Comparison of ENCODE assay signal across 8 mouse cellular contexts in genomic region chr15:12204319-12205159, GRCm38 (mm10). TPM values are rescaled to one million over a fixed set of nuclear protein-coding genes. Genes with fewer than 3 reads are reported as not detected.
DNase-seq lines count a peak whose midpoint lies in the region; ATAC-seq and TF ChIP-seq lines count a peak whose summit lies in the region.

TSS of gene Mtmr12 (plus strand) at chr15:12205028.

- peak; percentile 100 for DNase-seq in heart, postnatal 10 days
- DNase-seq in large intestine, adult 2 months (ENCODE audit: low read depth, low spot score): peak; percentile 97
- DNase-seq in liver, postnatal 0 days: peak; percentile 100
- peak; percentile 100 for DNase-seq in testis, postnatal 10 days (ENCODE audit: low spot score)

- H3K9ac ChIP-seq in ES-Bruce4 (ENCODE audit: low read depth, poor library complexity, severe bottlenecking): peak within 1 kb of the TSS; percentile 89
- peak within 1 kb of the TSS; percentile 92 for H3K9ac ChIP-seq in forebrain, embryonic 13.5 days
- H3K9ac ChIP-seq in liver, postnatal 0 days (replicated peaks): peak within 1 kb of the TSS; percentile 99
- H3K9ac ChIP-seq in neural tube, embryonic 14.5 days (replicated peaks; ENCODE audit: low read depth, low read length): peak within 1 kb of the TSS; percentile 91

- peak within 1 kb of the TSS; percentile 72 for H3K4me3 ChIP-seq in ES-Bruce4 (ENCODE audit: low read depth, low read length)
- peak within 1 kb of the TSS; percentile 87 for H3K4me3 ChIP-seq in forebrain, embryonic 13.5 days
- peak within 1 kb of the TSS; percentile 98 for H3K4me3 ChIP-seq in liver, postnatal 0 days (ENCODE audit: low read depth, low read length)
- peak within 1 kb of the TSS; percentile 91 for H3K4me3 ChIP-seq in neural tube, embryonic 14.5 days (ENCODE audit: low read depth, low read length)

- peaks cover 10% of the 10 kb centered on the region for H3K4me1 ChIP-seq in ES-Bruce4 (ENCODE audit: control insufficient read depth, insufficient read depth, low read length)
- peaks cover 25% of the 10 kb centered on the region for H3K4me1 ChIP-seq in forebrain, embryonic 13.5 days
- H3K4me1 ChIP-seq in liver, postnatal 0 days (ENCODE audit: insufficient read depth): peaks cover 35% of the 10 kb centered on the region
- H3K4me1 ChIP-seq in neural tube, embryonic 14.5 days (ENCODE audit: control insufficient read depth, insufficient read depth, low read length): peaks cover 15% of the 10 kb centered on the region

- intact Hi-C loops in heart, postnatal 10 days (cut with DNase I): loop anchor here (2.0 to 5.0 kb wide), 2 partner anchors 116 to 593 kb away; partner anchors contain the start of genes 1810049J17Rik and Golph3

- TF ChIP-seq EP300 in ES-Bruce4 (IDR thresholded peaks at IDR 0.05; ENCODE audit: insufficient read depth, low read depth, low read length): no peak
- peak; percentile 58; the same call in 1 of the 2 replicates for TF ChIP-seq EP300 in liver, postnatal 0 days (IDR thresholded peaks at IDR 0.05; ENCODE audit: low read depth)

- WGBS in forebrain, embryonic 13.5 days: under 1% methylated on average over 35 of the region's 58 CpGs
- under 1% methylated on average over 58 of the region's 58 CpGs for WGBS in large intestine, adult 2 months
- WGBS in liver, postnatal 0 days (ENCODE audit: insufficient replicate concordance): under 1% methylated on average over 51 of the region's 58 CpGs
- under 1% methylated on average over 43 of the region's 58 CpGs for WGBS in neural tube, embryonic 14.5 days

- H3K27me3 ChIP-seq in ES-Bruce4 (ENCODE audit: control insufficient read depth, insufficient read depth, low read length, poor library complexity, severe bottlenecking): no peaks in the 10 kb centered on the region
- H3K27me3 ChIP-seq in forebrain, embryonic 13.5 days: no peaks in the 10 kb centered on the region
- H3K27me3 ChIP-seq in liver, postnatal 0 days (ENCODE audit: insufficient read depth, low read length): no peaks in the 10 kb centered on the region
- H3K27me3 ChIP-seq in neural tube, embryonic 14.5 days (ENCODE audit: control insufficient read depth, insufficient read depth, low read length): no peaks in the 10 kb centered on the region

- H3K27ac ChIP-seq in ES-Bruce4 (ENCODE audit: insufficient read depth, low read length): peak within 1 kb of the TSS; percentile 97
- H3K27ac ChIP-seq in forebrain, embryonic 13.5 days: peak within 1 kb of the TSS; percentile 87
- peak within 1 kb of the TSS; percentile 97 for H3K27ac ChIP-seq in liver, postnatal 0 days (ENCODE audit: low read depth)
- peak within 1 kb of the TSS; percentile 90 for H3K27ac ChIP-seq in neural tube, embryonic 14.5 days (ENCODE audit: low read depth, low read length)

- TF ChIP-seq CTCF in ES-Bruce4 (IDR thresholded peaks at IDR 0.05; ENCODE audit: low read depth, low read length): no peak
- TF ChIP-seq CTCF in liver, postnatal 0 days (IDR thresholded peaks at IDR 0.05; ENCODE audit: low read depth): peak; percentile 25

- peak; percentile 93 for ATAC-seq in cerebellum, adult (ENCODE audit: insufficient number of reproducible peaks, low FRiP score, low TSS enrichment)
- ATAC-seq in forebrain, embryonic 13.5 days: peak; percentile 99
- peak; percentile 96 for ATAC-seq in liver, postnatal 0 days
- peak; percentile 98 for ATAC-seq in neural tube, embryonic 14.5 days (ENCODE audit: low read depth)

- no peaks in the 10 kb centered on the region for H3K36me3 ChIP-seq in ES-Bruce4 (ENCODE audit: control insufficient read depth, insufficient read depth, low read length, poor library complexity, severe bottlenecking)
- no peaks in the 10 kb centered on the region for H3K36me3 ChIP-seq in forebrain, embryonic 13.5 days (ENCODE audit: poor library complexity, severe bottlenecking)
- H3K36me3 ChIP-seq in liver, postnatal 0 days (replicated peaks; ENCODE audit: insufficient read depth, low read length): no peaks in the 10 kb centered on the region
- no peaks in the 10 kb centered on the region for H3K36me3 ChIP-seq in neural tube, embryonic 14.5 days (ENCODE audit: control insufficient read depth, insufficient read depth, low read length)

- H3K4me2 ChIP-seq in forebrain, embryonic 13.5 days: peak within 1 kb of the TSS; percentile 65
- H3K4me2 ChIP-seq in liver, postnatal 0 days (ENCODE audit: low read depth, low read length): peak within 1 kb of the TSS; percentile 92
- H3K4me2 ChIP-seq in neural tube, embryonic 14.5 days (ENCODE audit: low read depth, low read length): peak within 1 kb of the TSS; percentile 60

- TF ChIP-seq POLR2A in ES-Bruce4 (IDR thresholded peaks at IDR 0.05; ENCODE audit: insufficient read depth, low read length): no peak

- H3K9me3 ChIP-seq in ES-Bruce4 (replicated peaks; ENCODE audit: control insufficient read depth, insufficient read depth, low read length, poor library complexity, severe bottlenecking): no peaks in the 10 kb centered on the region
- H3K9me3 ChIP-seq in forebrain, embryonic 13.5 days (replicated peaks): no peaks in the 10 kb centered on the region
- H3K9me3 ChIP-seq in liver, postnatal 0 days (ENCODE audit: low read length): no peaks in the 10 kb centered on the region
- H3K9me3 ChIP-seq in neural tube, embryonic 14.5 days (ENCODE audit: control insufficient read depth, low read length): no peaks in the 10 kb centered on the region

RNA-seq across cellular contexts. Expression of gene Mtmr12, which starts in this region (rescaled TPM):
- 29.8 and 32.0 TPM in 2 replicates for polyA plus RNA-seq in ES-Bruce4 (2011; ENCODE audit: insufficient read depth, insufficient read length, low read depth, missing spikeins)
- polyA plus RNA-seq in forebrain, embryonic 13.5 days (2015; fragmentation: Nextera tagmentation; extraction: Ambion mirVana): 10.3 and 11.3 TPM in 2 replicates
- total RNA-seq in heart, postnatal 10 days (2021): 10 to 100 TPM; 18.6 to 21.3 TPM
- 19.2 and 27.8 TPM in 2 replicates for polyA plus RNA-seq in large intestine, adult 2 months (2012; rRNA removed)
- polyA plus RNA-seq in liver, postnatal 0 days (2015; fragmentation: Nextera tagmentation; extraction: Ambion mirVana): 3.9 and 4.0 TPM in 2 replicates
- 7.2 and 8.7 TPM in 2 replicates for polyA plus RNA-seq in neural tube, embryonic 14.5 days (2014; fragmentation: Nextera tagmentation; extraction: Ambion mirVana)

Comparison
In these comparisons a context has a peak if more than half of its experiments do, and no peak if none do; other contexts are left out.
1. Peak in every context shown above with its lines: DNase-seq, ATAC-seq, H3K4me3 ChIP-seq and H3K27ac ChIP-seq.